Mouse (Mus musculus) stomach, postnatal 0 days (tissue): ENCODE measurements around the gene Tssc4.

Experiments
- CTCF ChIP-seq: IDR thresholded peaks from 2 replicates; pipeline ENCODE4 v1.5.1; 2016; ENCODE audit warnings: antibody characterized with exemption, low read depth, mild to moderate bottlenecking, moderate library complexity
- EP300 ChIP-seq: optimal IDR thresholded peaks from 2 replicates; pipeline ENCODE3; 2016; ENCODE audit warnings: antibody characterized with exemption

- no peak for TF ChIP-seq CTCF
- no peak for TF ChIP-seq EP300
Observed at GRCm38 (mm10) chr7:143055001-143055400, 14.0 kb upstream of the Tssc4 start.
